Mouse (Mus musculus) cerebellum, adult 2 months (tissue): ENCODE results near the gene Wdpcp.

Source experiments
- CTCF ChIP-seq: fragments of 200-500 bp; IDR thresholded peaks from 2 replicates; pipeline ENCODE4 v1.5.1; 2011; ENCODE audit warnings: low read depth, mild to moderate bottlenecking, control low read depth, low read length, moderate library complexity, borderline replicate concordance; ENCODE audit not compliant: insufficient read depth
- POLR2A ChIP-seq: fragments of 200-500 bp; IDR thresholded peaks from 2 replicates; pipeline ENCODE4 v1.6.1; 2011; ENCODE audit warnings: low read length, control low read depth, borderline replicate concordance; ENCODE audit not compliant: insufficient read depth

GRCm38 (mm10) chr11:21639534-21639933 is 67.5 kb downstream of the Wdpcp start:
- TF ChIP-seq CTCF, result no peak
- TF ChIP-seq POLR2A, result no peak
